Mouse (Mus musculus): ENCODE measurements around the gene Fzd2. TPM values are rescaled to one million over a fixed set of nuclear protein-coding genes. Genes with fewer than 3 reads are reported as not detected.

Fzd2 gene
- polyA plus RNA-seq, 1 experiment from 2014 or later = 31.7 TPM

GRCm38 (mm10) chr11:102624888-102625407, 20.8 kb downstream of the Fzd2 start:
- no peak overlapping the region for H3K4me3 ChIP-seq (ENCODE audit: low read depth, low read length)
- DNase-seq (ENCODE audit: low spot score) (peak; percentile 58), ATAC-seq (ENCODE audit: low FRiP score) (peak; percentile 60)
- 30% methylated on average over 14 of the region's 14 CpGs for WGBS
- peak overlapping the region; percentile 72 for H3K27ac ChIP-seq (ENCODE audit: low read depth, low read length)
- no peaks in the 10 kb centered on the region for H3K27me3 ChIP-seq (ENCODE audit: control insufficient read depth, insufficient read depth, low read length)
- peak overlapping the region; percentile 17 for H3K4me2 ChIP-seq (replicated peaks; ENCODE audit: low read depth, low read length)
- H3K36me3 ChIP-seq (ENCODE audit: control insufficient read depth, insufficient read depth, low read length) = no peaks in the 10 kb centered on the region
- 0 out of 2 replicates have a peak overlapping the region, but pooled peaks have one; percentile 15 for H3K9ac ChIP-seq (ENCODE audit: low read depth, low read length)
- no peaks in the 10 kb centered on the region for H3K9me3 ChIP-seq (ENCODE audit: control insufficient read depth, low read length)
- H3K4me1 ChIP-seq (replicated peaks; ENCODE audit: control insufficient read depth, insufficient read depth, low read length) = peaks cover 17% of the 10 kb centered on the region

- H3K27ac ChIP-seq (ENCODE audit: low read depth, low read length) = no peak overlapping the region
- ATAC-seq (ENCODE audit: low FRiP score) = no peak
- WGBS = 81% methylated on average over 9 of the region's 9 CpGs
Observed at GRCm38 (mm10) chr11:102627171-102627931, 23.2 kb downstream of the Fzd2 start.

GRCm38 (mm10) chr11:102628529-102628928, 24.3 kb downstream of the Fzd2 start:
- 40% methylated on average over 9 of the region's 9 CpGs for WGBS
- DNase-seq (ENCODE audit: low spot score) (no peak), ATAC-seq (ENCODE audit: low FRiP score) (no peak)
- Histone ChIP-seq H3K9me3 (ENCODE audit: control insufficient read depth, low read length) (no peaks in the 10 kb centered on the region), H3K27me3 (ENCODE audit: control insufficient read depth, insufficient read depth, low read length) (no peaks in the 10 kb centered on the region), H3K4me3 (ENCODE audit: low read depth, low read length) (no peak overlapping the region), H3K4me2 (replicated peaks; ENCODE audit: low read depth, low read length) (no peak overlapping the region), H3K27ac (ENCODE audit: low read depth, low read length) (no peak overlapping the region), H3K9ac (ENCODE audit: low read depth, low read length) (no peak overlapping the region), H3K4me1 (replicated peaks; ENCODE audit: control insufficient read depth, insufficient read depth, low read length) (peaks cover 27% of the 10 kb centered on the region), H3K36me3 (ENCODE audit: control insufficient read depth, insufficient read depth, low read length) (no peaks in the 10 kb centered on the region)

More at GRCm38 (mm10) chr11:102627171-102627931, 23.2 kb downstream of the Fzd2 start:
- no peak for DNase-seq (ENCODE audit: low spot score)
- Histone ChIP-seq H3K9ac (ENCODE audit: low read depth, low read length) (no peak overlapping the region), H3K4me3 (ENCODE audit: low read depth, low read length) (no peak overlapping the region), H3K4me1 (replicated peaks; ENCODE audit: control insufficient read depth, insufficient read depth, low read length) (peaks cover 25% of the 10 kb centered on the region), H3K4me2 (replicated peaks; ENCODE audit: low read depth, low read length) (no peak overlapping the region), H3K9me3 (ENCODE audit: control insufficient read depth, low read length) (no peaks in the 10 kb centered on the region), H3K36me3 (ENCODE audit: control insufficient read depth, insufficient read depth, low read length) (no peaks in the 10 kb centered on the region), H3K27me3 (ENCODE audit: control insufficient read depth, insufficient read depth, low read length) (no peaks in the 10 kb centered on the region)

- H3K27ac ChIP-seq (ENCODE audit: low read depth, low read length) = no peak overlapping the region
- H3K4me1 ChIP-seq (replicated peaks; ENCODE audit: control insufficient read depth, insufficient read depth, low read length) = peaks cover 21% of the 10 kb centered on the region
- H3K4me3 ChIP-seq (ENCODE audit: low read depth, low read length) = no peak overlapping the region
- H3K9me3 ChIP-seq (ENCODE audit: control insufficient read depth, low read length) = no peaks in the 10 kb centered on the region
- no peak overlapping the region for H3K9ac ChIP-seq (ENCODE audit: low read depth, low read length)
- H3K27me3 ChIP-seq (ENCODE audit: control insufficient read depth, insufficient read depth, low read length) = no peaks in the 10 kb centered on the region
- ATAC-seq (ENCODE audit: low FRiP score) (no peak), DNase-seq (ENCODE audit: low spot score) (no peak)
- H3K36me3 ChIP-seq (ENCODE audit: control insufficient read depth, insufficient read depth, low read length) = no peaks in the 10 kb centered on the region
- H3K4me2 ChIP-seq (replicated peaks; ENCODE audit: low read depth, low read length) = no peak overlapping the region
- 75% methylated on average over 8 of the region's 8 CpGs for WGBS
Observed at GRCm38 (mm10) chr11:102629375-102629774, 25.2 kb downstream of the Fzd2 start.

GRCm38 (mm10) chr11:102630731-102631130, 26.5 kb downstream of the Fzd2 start:
- Histone ChIP-seq H3K27ac (ENCODE audit: low read depth, low read length) (0 out of 2 replicates have a peak overlapping the region, but pooled peaks have one; percentile 4), H3K4me1 (replicated peaks; ENCODE audit: control insufficient read depth, insufficient read depth, low read length) (peaks cover 9% of the 10 kb centered on the region)
- whole genome bisulfite sequencing = 9% methylated on average over 7 of the region's 7 CpGs

GRCm38 (mm10) chr11:102631203-102631602, 27.0 kb downstream of the Fzd2 start:
- H3K4me1 ChIP-seq (replicated peaks; ENCODE audit: control insufficient read depth, insufficient read depth, low read length) = peaks cover 9% of the 10 kb centered on the region
- WGBS = 23% methylated on average over 5 of the region's 5 CpGs
- ATAC-seq (ENCODE audit: low FRiP score) (no peak), DNase-seq (ENCODE audit: low spot score) (peak; percentile 26)
- H3K36me3 ChIP-seq (ENCODE audit: control insufficient read depth, insufficient read depth, low read length) = no peaks in the 10 kb centered on the region
- H3K4me2 ChIP-seq (replicated peaks; ENCODE audit: low read depth, low read length) = no peak overlapping the region
- H3K27ac ChIP-seq (ENCODE audit: low read depth, low read length) = no peak overlapping the region
- no peak overlapping the region for H3K9ac ChIP-seq (ENCODE audit: low read depth, low read length)
- no peaks in the 10 kb centered on the region for H3K27me3 ChIP-seq (ENCODE audit: control insufficient read depth, insufficient read depth, low read length)
- H3K4me3 ChIP-seq (ENCODE audit: low read depth, low read length) = no peak overlapping the region
- no peaks in the 10 kb centered on the region for H3K9me3 ChIP-seq (ENCODE audit: control insufficient read depth, low read length)

More at GRCm38 (mm10) chr11:102630731-102631130, 26.5 kb downstream of the Fzd2 start:
- H3K4me2 ChIP-seq (replicated peaks; ENCODE audit: low read depth, low read length) = no peak overlapping the region
- DNase-seq (ENCODE audit: low spot score) = peak; percentile 34
- no peaks in the 10 kb centered on the region for H3K36me3 ChIP-seq (ENCODE audit: control insufficient read depth, insufficient read depth, low read length)
- H3K27me3 ChIP-seq (ENCODE audit: control insufficient read depth, insufficient read depth, low read length) = no peaks in the 10 kb centered on the region
- H3K9ac ChIP-seq (ENCODE audit: low read depth, low read length) = no peak overlapping the region
- no peak overlapping the region for H3K4me3 ChIP-seq (ENCODE audit: low read depth, low read length)
- no peaks in the 10 kb centered on the region for H3K9me3 ChIP-seq (ENCODE audit: control insufficient read depth, low read length)
- ATAC-seq (ENCODE audit: low FRiP score) = no peak

- no peak overlapping the region for H3K4me3 ChIP-seq (ENCODE audit: low read depth, low read length)
- no peaks in the 10 kb centered on the region for H3K27me3 ChIP-seq (ENCODE audit: control insufficient read depth, insufficient read depth, low read length)
- H3K36me3 ChIP-seq (ENCODE audit: control insufficient read depth, insufficient read depth, low read length) = no peaks in the 10 kb centered on the region
- 9% methylated on average over 8 of the region's 13 CpGs for WGBS
- peaks cover 9% of the 10 kb centered on the region for H3K4me1 ChIP-seq (replicated peaks; ENCODE audit: control insufficient read depth, insufficient read depth, low read length)
- H3K9ac ChIP-seq (ENCODE audit: low read depth, low read length) = no peak overlapping the region
- peak overlapping the region; percentile 0; the same call in 1 of the 2 replicates for H3K4me2 ChIP-seq (replicated peaks; ENCODE audit: low read depth, low read length)
- no peak overlapping the region for H3K27ac ChIP-seq (ENCODE audit: low read depth, low read length)
- H3K9me3 ChIP-seq (ENCODE audit: control insufficient read depth, low read length) = no peaks in the 10 kb centered on the region
- no peak for ATAC-seq (ENCODE audit: low FRiP score)
- DNase-seq (ENCODE audit: low spot score) = peak; percentile 32
Observed at GRCm38 (mm10) chr11:102632725-102633124, 28.5 kb downstream of the Fzd2 start.

- peak; percentile 38 for DNase-seq (ENCODE audit: low spot score)
- H3K27me3 ChIP-seq (ENCODE audit: control insufficient read depth, insufficient read depth, low read length) = no peaks in the 10 kb centered on the region
- H3K4me1 ChIP-seq (replicated peaks; ENCODE audit: control insufficient read depth, insufficient read depth, low read length) = peaks cover 9% of the 10 kb centered on the region
- no peak for ATAC-seq (ENCODE audit: low FRiP score)
- H3K9me3 ChIP-seq (ENCODE audit: control insufficient read depth, low read length) = no peaks in the 10 kb centered on the region
- no peak overlapping the region for H3K27ac ChIP-seq (ENCODE audit: low read depth, low read length)
- 22% methylated on average over 9 of the region's 9 CpGs for WGBS
- no peak overlapping the region for H3K9ac ChIP-seq (ENCODE audit: low read depth, low read length)
- 0 out of 2 replicates have a peak overlapping the region, but pooled peaks have one; percentile 0 for H3K4me2 ChIP-seq (replicated peaks; ENCODE audit: low read depth, low read length)
- H3K4me3 ChIP-seq (ENCODE audit: low read depth, low read length) = no peak overlapping the region
- no peaks in the 10 kb centered on the region for H3K36me3 ChIP-seq (ENCODE audit: control insufficient read depth, insufficient read depth, low read length)
Observed at GRCm38 (mm10) chr11:102633379-102633778, 29.2 kb downstream of the Fzd2 start.

GRCm38 (mm10) chr11:102636887-102637286, 32.7 kb downstream of the Fzd2 start:
- Histone ChIP-seq H3K36me3 (ENCODE audit: control insufficient read depth, insufficient read depth, low read length) (no peaks in the 10 kb centered on the region), H3K4me1 (replicated peaks; ENCODE audit: control insufficient read depth, insufficient read depth, low read length) (0 out of 2 replicates have a peak, but pooled peaks cover 4% of the 10 kb centered on the region), H3K27ac (ENCODE audit: low read depth, low read length) (no peak overlapping the region), H3K9ac (ENCODE audit: low read depth, low read length) (no peak overlapping the region), H3K27me3 (ENCODE audit: control insufficient read depth, insufficient read depth, low read length) (no peaks in the 10 kb centered on the region), H3K4me2 (replicated peaks; ENCODE audit: low read depth, low read length) (no peak overlapping the region), H3K4me3 (ENCODE audit: low read depth, low read length) (no peak overlapping the region), H3K9me3 (ENCODE audit: control insufficient read depth, low read length) (no peaks in the 10 kb centered on the region)
- DNase-seq (ENCODE audit: low spot score) = peak; percentile 17
- 50% methylated on average over 12 of the region's 12 CpGs for WGBS
- ATAC-seq (ENCODE audit: low FRiP score) = no peak

Data from hindbrain, embryonic 11.5 days (tissue).